Mouse (Mus musculus): ENCODE results near the gene Gltpd2. TPM values are rescaled to one million over a fixed set of nuclear protein-coding genes. Genes with fewer than 3 reads are reported as not detected.

The Gltpd2 gene
- total and polyA plus RNA-seq, 3 experiments = not detected

- peak overlapping the region; percentile 83 for H3K27ac ChIP-seq
These were observed 21.9 kb downstream of the Gltpd2 start for GRCm38 (mm10) chr11:70540928-70541327.

GRCm38 (mm10) chr11:70541415-70541814, 22.4 kb downstream of the Gltpd2 start:
- Histone ChIP-seq H3K36me3 (ENCODE audit: control insufficient read depth, insufficient read depth, low read length) (no peaks in the 10 kb centered on the region), H3K27me3 (ENCODE audit: control insufficient read depth, insufficient read depth, low read length) (no peaks in the 10 kb centered on the region), H3K4me1 (ENCODE audit: control insufficient read depth, insufficient read depth, low read length) (no peaks in the 10 kb centered on the region; the same call in 1 of the 2 replicates), H3K9ac (ENCODE audit: low read depth, low read length) (no peak overlapping the region), H3K79me2 (replicated peaks; ENCODE audit: control insufficient read depth, insufficient read depth, low read length) (no peaks in the 10 kb centered on the region), H3K4me3 (no peak overlapping the region), H3K27ac (no peak overlapping the region)
- no peak for TF ChIP-seq EP300 (IDR thresholded peaks at IDR 0.05; ENCODE audit: insufficient read depth, low read depth, low read length)
- no peak for TF ChIP-seq POLR2A (IDR thresholded peaks at IDR 0.05; ENCODE audit: insufficient read depth, low read depth, low read length)
- TF ChIP-seq CTCF (IDR thresholded peaks at IDR 0.05) = no peak
- 62% methylated on average over 5 of the region's 5 CpGs for WGBS
- intact Hi-C loops (cut with DNase I) = loop anchor here (2.0 kb wide), 1 partner anchor 17 kb away; the partner anchor contains the start of gene Psmb6
- DNase-seq = no peak

More at GRCm38 (mm10) chr11:70540928-70541327, 21.9 kb downstream of the Gltpd2 start:
- H3K79me2 ChIP-seq (replicated peaks; ENCODE audit: control insufficient read depth, insufficient read depth, low read length) = no peaks in the 10 kb centered on the region
- peak overlapping the region; percentile 70 for H3K4me3 ChIP-seq
- no peaks in the 10 kb centered on the region; the same call in 1 of the 2 replicates for H3K4me1 ChIP-seq (ENCODE audit: control insufficient read depth, insufficient read depth, low read length)
- no peaks in the 10 kb centered on the region for H3K27me3 ChIP-seq (ENCODE audit: control insufficient read depth, insufficient read depth, low read length)
- 87% methylated on average over 7 of the region's 7 CpGs for WGBS
- peak overlapping the region; percentile 76 for H3K9ac ChIP-seq (ENCODE audit: low read depth, low read length)
- intact Hi-C loops (cut with DNase I) = loop anchor here (1.0 to 2.0 kb wide), 2 partner anchors 16 to 64 kb away; partner anchors contain the start of gene Psmb6
- H3K36me3 ChIP-seq (ENCODE audit: control insufficient read depth, insufficient read depth, low read length) = no peaks in the 10 kb centered on the region
- no peak for DNase-seq
- no peak for TF ChIP-seq EP300 (IDR thresholded peaks at IDR 0.05; ENCODE audit: insufficient read depth, low read depth, low read length)
- no peak for TF ChIP-seq CTCF (IDR thresholded peaks at IDR 0.05)
- no peak for TF ChIP-seq POLR2A (IDR thresholded peaks at IDR 0.05; ENCODE audit: insufficient read depth, low read depth, low read length)

- peak; percentile 49 for TF ChIP-seq CTCF (IDR thresholded peaks at IDR 0.05)
- TF ChIP-seq EP300 (IDR thresholded peaks at IDR 0.05; ENCODE audit: insufficient read depth, low read depth, low read length) = no peak
- intact Hi-C loops (cut with DNase I) = no loop called here
- Histone ChIP-seq H3K9ac (ENCODE audit: low read depth, low read length) (no peak overlapping the region), H3K4me1 (ENCODE audit: control insufficient read depth, insufficient read depth, low read length) (no peaks in the 10 kb centered on the region; the same call in 1 of the 2 replicates), H3K36me3 (ENCODE audit: control insufficient read depth, insufficient read depth, low read length) (no peaks in the 10 kb centered on the region), H3K27ac (no peak overlapping the region), H3K27me3 (ENCODE audit: control insufficient read depth, insufficient read depth, low read length) (no peaks in the 10 kb centered on the region), H3K4me3 (no peak overlapping the region), H3K79me2 (replicated peaks; ENCODE audit: control insufficient read depth, insufficient read depth, low read length) (no peaks in the 10 kb centered on the region)
- DNase-seq = no peak
- WGBS = 53% methylated on average over 7 of the region's 7 CpGs
These were observed 25.5 kb downstream of the Gltpd2 start for GRCm38 (mm10) chr11:70544496-70544895.

- no peaks in the 10 kb centered on the region for H3K4me1 ChIP-seq (ENCODE audit: control insufficient read depth, insufficient read depth, low read length)
- H3K79me2 ChIP-seq (replicated peaks; ENCODE audit: control insufficient read depth, insufficient read depth, low read length) = no peaks in the 10 kb centered on the region
- no peak overlapping the region for H3K27ac ChIP-seq
- H3K9ac ChIP-seq (ENCODE audit: low read depth, low read length) = no peak overlapping the region
- H3K27me3 ChIP-seq (ENCODE audit: control insufficient read depth, insufficient read depth, low read length) = no peaks in the 10 kb centered on the region
- H3K4me3 ChIP-seq = no peak overlapping the region
- 92% methylated on average over 8 of the region's 8 CpGs for WGBS
- intact Hi-C loops (cut with DNase I) = no loop called here
- no peak for TF ChIP-seq CTCF (IDR thresholded peaks at IDR 0.05)
- no peak for TF ChIP-seq POLR2A (IDR thresholded peaks at IDR 0.05; ENCODE audit: insufficient read depth, low read depth, low read length)
- TF ChIP-seq EP300 (IDR thresholded peaks at IDR 0.05; ENCODE audit: insufficient read depth, low read depth, low read length) = no peak
- no peak for DNase-seq
- H3K36me3 ChIP-seq (ENCODE audit: control insufficient read depth, insufficient read depth, low read length) = no peaks in the 10 kb centered on the region
These were observed 32.5 kb downstream of the Gltpd2 start for GRCm38 (mm10) chr11:70551526-70551925.

GRCm38 (mm10) chr11:70553940-70554339, 34.9 kb downstream of the Gltpd2 start:
- no peak for DNase-seq
- WGBS = 43% methylated on average over 7 of the region's 7 CpGs
- H3K4me3 ChIP-seq = no peak overlapping the region
- no peaks in the 10 kb centered on the region for H3K27me3 ChIP-seq (ENCODE audit: control insufficient read depth, insufficient read depth, low read length)
- H3K79me2 ChIP-seq (replicated peaks; ENCODE audit: control insufficient read depth, insufficient read depth, low read length) = no peaks in the 10 kb centered on the region
- no peak overlapping the region for H3K9ac ChIP-seq (ENCODE audit: low read depth, low read length)
- intact Hi-C loops (cut with DNase I) = no loop called here
- TF ChIP-seq EP300 (IDR thresholded peaks at IDR 0.05; ENCODE audit: insufficient read depth, low read depth, low read length) = no peak
- TF ChIP-seq POLR2A (IDR thresholded peaks at IDR 0.05; ENCODE audit: insufficient read depth, low read depth, low read length) = no peak
- no peak for TF ChIP-seq CTCF (IDR thresholded peaks at IDR 0.05)
- no peaks in the 10 kb centered on the region for H3K36me3 ChIP-seq (ENCODE audit: control insufficient read depth, insufficient read depth, low read length)
- H3K27ac ChIP-seq = no peak overlapping the region
- H3K4me1 ChIP-seq (ENCODE audit: control insufficient read depth, insufficient read depth, low read length) = no peaks in the 10 kb centered on the region

- no peak overlapping the region for H3K27ac ChIP-seq
- intact Hi-C loops (cut with DNase I) = no loop called here
- WGBS = 92% methylated on average over 9 of the region's 9 CpGs
- no peak overlapping the region for H3K4me3 ChIP-seq
- H3K9ac ChIP-seq (ENCODE audit: low read depth, low read length) = no peak overlapping the region
- no peak for DNase-seq
- H3K79me2 ChIP-seq (replicated peaks; ENCODE audit: control insufficient read depth, insufficient read depth, low read length) = no peaks in the 10 kb centered on the region
- no peaks in the 10 kb centered on the region for H3K36me3 ChIP-seq (ENCODE audit: control insufficient read depth, insufficient read depth, low read length)
- no peaks in the 10 kb centered on the region; the same call in 1 of the 2 replicates for H3K4me1 ChIP-seq (ENCODE audit: control insufficient read depth, insufficient read depth, low read length)
- TF ChIP-seq CTCF (IDR thresholded peaks at IDR 0.05) (no peak), EP300 (IDR thresholded peaks at IDR 0.05; ENCODE audit: insufficient read depth, low read depth, low read length) (no peak), POLR2A (IDR thresholded peaks at IDR 0.05; ENCODE audit: insufficient read depth, low read depth, low read length) (no peak)
- H3K27me3 ChIP-seq (ENCODE audit: control insufficient read depth, insufficient read depth, low read length) = no peaks in the 10 kb centered on the region
These were observed 38.5 kb downstream of the Gltpd2 start for GRCm38 (mm10) chr11:70557545-70557944.

Measured in heart, adult 2 months (tissue).